Mouse (Mus musculus) left cerebral cortex, postnatal 25 days (tissue): ENCODE results near the gene Nf2. TPM values are rescaled to one million over a fixed set of nuclear protein-coding genes. Genes with fewer than 3 reads are reported as not detected.
"Not testable (repeated sequence)": the region's sequence is repeated elsewhere in the genome, so short reads cannot be mapped to it uniquely, and the experiment has no call there.

Source experiments
- DNase-seq, 2 experiments: peaks; one replicate each; pipeline ENCODE4 v3.0.0; 2022; ENCODE audit warnings: low spot score in 2 of 2, mixed read lengths in 1 of 2
- intact Hi-C: fragments of 180-260 bp; cut with DNase I; formaldehyde crosslinking; loops from one replicate; pipeline ENCODE4 v1.15.1; 2025
- total RNA-seq, 2 experiments: library from RNA; stranded (reverse); gene quantifications; 2 replicates each; pipeline ENCODE4 v1.2.3; 2021

The Nf2 gene
- total RNA-seq, 2 experiments from 2014 or later = 76.2 to 76.5 TPM

DNA sequence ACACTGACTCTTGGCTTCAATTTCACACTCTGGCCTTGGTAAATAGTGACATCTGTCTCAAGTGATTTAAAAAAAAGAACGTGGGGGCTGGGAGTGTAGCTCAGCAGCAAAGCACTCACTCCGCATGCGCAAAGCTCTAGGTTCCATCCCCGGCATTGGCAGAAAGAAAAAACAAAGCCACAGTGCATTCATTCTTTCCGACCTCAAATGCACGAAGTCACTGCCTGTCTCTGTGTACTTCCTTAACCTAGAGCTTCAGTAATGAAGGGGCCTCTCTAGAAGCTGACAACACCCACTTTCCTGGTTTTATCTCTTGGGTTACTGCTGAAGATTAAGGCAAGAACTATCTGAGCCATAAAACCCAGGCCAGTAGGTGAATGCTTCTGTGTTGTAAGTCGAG lies 45.4 kb downstream of the Nf2 start:
- intact Hi-C loops = no loop called here
- DNase-seq = no peak

DNA sequence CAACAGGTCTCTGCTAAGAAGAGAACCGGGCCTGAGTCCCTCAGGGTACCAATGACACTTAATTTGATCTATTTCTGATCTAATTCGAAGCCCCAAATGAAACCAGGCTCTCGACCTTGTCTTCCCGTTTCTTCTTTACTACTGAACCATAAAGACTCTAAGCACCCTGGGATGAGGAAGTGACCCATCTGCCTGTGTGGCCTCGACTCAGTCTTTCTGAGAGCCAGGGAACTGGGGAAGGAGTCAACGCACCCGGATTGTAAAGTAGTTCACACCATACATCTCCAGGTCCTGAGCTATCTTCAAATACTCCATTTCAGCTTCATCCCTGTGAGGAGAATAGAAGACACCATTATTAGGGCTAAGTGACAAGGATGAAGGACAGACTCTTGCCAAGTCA lies 45.9 kb downstream of the Nf2 start:
- intact Hi-C loops = no loop called here
- no peak for DNase-seq

DNA sequence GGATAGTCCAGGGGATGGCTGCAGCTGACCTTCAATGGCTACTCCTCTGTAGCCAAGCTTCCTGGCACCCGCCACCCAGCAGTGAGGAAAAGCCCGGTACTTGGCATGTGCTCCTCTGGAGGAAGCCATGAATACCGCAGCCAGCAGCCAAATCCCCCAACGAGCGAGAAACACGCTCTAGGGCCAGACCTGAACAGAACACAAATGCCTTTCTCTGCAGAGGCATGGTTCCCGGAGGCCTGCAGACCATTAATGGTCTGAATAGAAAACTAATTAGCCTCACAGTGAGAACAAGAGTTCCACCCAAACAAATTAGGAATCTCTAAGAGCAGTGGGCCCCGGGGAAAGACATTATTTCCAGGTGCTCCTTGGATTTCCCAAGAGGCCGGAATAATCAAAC lies 46.3 kb downstream of the Nf2 start:
- DNase-seq = peak; percentile 43 to 68
- intact Hi-C loops = no loop called here

DNA sequence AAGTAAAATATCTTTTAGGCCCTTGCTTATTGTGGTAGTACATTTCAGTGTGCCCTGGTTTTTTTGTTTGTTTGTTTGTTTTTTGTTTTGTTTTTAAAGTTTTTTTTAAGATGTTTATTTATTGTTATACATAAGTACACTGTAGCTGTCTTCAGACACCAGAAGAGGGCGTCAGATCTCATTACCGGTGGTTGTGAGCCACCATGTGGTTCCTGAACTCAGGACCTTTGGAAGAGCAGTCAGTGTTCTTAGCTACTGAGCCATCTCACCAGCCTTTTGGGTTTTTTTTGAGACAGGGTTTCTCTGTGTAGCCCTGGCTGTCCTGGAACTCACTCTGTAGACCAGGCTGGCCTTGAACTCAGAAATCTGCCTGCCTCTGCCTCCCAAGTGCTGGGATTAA lies 46.9 kb downstream of the Nf2 start:
- DNase-seq, intact Hi-C loops: not testable (repeated sequence)

DNA sequence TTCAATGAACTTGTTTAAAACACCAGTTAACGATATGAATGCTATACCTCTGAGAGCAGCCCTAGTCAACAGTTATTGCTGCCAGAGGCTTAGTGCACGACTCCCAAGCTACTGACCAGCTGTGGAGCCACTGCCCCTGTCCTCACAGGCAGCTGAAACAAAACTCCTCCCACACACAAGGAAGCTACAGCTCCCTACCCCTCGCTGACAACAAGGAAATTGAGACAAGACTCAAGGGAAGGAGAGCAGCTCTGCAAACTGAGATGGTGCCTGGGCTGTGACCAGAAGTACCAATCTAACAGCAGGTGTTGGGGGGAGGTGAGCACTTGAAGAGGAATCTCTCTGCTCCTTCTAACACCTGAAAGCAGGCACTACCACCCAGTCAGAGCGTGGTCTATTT lies 48.7 kb downstream of the Nf2 start:
- no peak for DNase-seq
- intact Hi-C loops = no loop called here

DNA sequence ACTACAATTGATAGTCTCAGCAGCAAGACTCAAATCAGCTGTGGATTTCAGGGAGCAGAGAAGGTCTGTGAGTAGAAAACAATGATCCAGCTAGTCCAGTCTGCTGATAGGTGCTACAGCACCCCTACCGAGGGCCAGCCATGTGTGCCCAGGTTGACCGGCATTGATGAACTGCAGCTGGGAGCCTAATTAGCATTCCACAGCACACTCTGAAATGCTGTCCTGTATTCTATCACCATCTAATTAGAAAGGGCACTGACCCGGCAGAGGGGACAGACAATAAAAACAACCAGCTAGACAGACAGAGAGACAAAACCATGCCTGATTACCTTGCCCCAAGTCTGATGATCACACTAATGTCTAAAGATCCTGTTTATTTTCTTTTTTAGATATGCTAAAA lies 56.3 kb downstream of the Nf2 start:
- DNase-seq = no peak
- intact Hi-C loops = no loop called here

DNA sequence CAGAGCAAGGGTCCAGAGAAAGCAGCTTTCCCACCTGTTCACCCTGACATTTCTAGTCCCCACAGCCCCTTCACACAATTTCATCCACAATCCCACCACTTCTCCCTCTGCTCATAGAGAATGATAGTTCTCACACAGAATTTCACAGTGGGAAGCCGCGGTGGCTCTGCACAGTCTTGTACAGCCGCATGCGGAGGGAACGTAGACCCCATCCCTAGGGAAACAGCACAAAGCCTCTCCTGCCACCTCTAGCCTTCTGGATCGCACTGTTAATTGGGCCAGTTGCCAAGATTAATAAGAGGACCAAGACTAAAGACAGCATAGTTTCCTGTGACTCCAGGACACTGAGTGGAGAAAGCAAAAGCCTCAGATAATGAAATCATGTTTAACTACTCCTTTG lies 57.8 kb downstream of the Nf2 start:
- DNase-seq = no peak
- intact Hi-C loops = no loop called here

DNA sequence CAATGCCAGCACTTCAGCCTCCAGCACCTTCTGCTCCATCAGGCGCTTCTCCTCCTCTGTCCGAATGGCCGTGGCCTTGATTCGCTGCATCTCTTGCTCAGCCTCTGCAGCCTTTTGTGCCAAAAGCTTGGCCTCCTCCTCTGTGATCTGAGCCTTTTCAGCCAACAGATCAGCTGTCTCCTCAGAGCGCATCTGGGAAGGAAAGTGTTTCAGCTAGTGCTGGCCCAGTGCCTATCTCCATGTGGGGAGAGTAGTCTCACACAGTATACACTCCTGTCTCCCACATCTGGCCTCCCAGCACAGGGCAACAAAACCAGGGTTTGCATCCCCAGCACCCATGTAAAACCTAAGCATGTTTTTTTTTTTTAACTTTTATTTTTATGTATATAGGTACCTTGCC lies 59.6 kb downstream of the Nf2 start:
- intact Hi-C loops = no loop called here
- no peak for DNase-seq

DNA sequence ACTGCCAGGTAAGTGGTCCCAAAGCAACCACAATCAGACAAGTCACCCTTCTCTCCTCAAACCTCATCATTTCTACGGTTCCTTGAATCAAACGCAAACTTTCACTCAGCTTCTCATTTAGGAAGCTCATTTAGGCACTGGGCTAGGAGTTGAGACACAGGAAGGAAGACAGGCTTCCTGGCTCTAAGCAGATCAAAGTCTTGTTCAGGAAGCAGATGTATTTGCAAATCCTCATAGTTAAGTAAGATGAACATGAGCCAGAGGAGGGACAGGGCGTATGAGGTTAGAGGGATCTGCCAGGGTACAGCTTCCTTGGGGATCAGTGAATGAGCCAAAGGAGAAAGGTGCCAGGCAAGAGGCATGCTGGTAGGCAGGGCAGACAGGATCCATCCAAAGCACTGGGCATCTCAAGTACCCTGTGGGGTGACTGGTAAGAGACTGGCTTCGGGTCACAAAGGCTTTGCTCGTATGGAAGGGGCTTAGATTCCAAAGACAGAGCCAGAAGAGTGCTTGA lies 64.7 kb downstream of the Nf2 start:
- intact Hi-C loops = no loop called here

DNA sequence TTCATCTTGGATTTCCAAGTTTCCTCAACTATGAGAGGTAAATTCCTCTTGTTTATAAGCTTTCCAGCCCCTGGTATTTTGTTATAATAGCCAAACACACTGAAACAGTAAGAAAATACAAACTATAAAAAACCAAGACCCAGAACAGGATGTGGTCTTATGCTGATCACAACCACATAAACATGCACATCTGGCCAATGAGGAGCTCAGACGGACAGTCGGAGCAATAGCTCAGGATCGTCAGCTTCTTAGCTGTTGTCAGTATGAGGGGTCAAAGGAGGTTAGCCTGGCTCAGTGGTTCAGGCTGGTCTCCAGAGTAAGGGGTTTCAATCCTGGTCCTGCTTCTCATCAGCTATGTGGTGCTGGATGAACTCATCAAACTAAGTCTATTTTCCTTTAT lies 66.2 kb downstream of the Nf2 start:
- DNase-seq = no peak
- intact Hi-C loops = no loop called here

More for the DNA sequence above, 64.7 kb downstream of the Nf2 start:
- DNase-seq = no peak

DNA sequence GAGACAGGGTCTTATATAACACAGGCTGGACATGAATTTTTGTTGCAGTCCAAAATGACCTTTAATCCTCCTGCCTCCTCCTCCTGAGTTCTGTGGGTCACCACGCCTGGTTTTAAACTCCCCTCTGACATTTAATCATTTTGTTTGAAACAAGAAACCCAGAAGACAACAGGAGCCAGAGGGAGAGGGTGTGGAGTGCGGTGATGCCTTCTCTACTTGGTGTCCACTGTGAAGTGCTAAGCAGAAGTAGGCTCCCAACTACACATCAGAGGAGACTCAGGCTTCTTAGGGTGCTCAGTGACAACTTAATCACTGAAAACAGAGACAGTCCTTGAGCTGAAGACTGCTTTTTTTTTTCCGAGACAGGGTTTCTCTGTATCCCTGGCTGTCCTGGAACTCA lies 68.4 kb downstream of the Nf2 start:
- intact Hi-C loops = no loop called here
- no peak for DNase-seq

DNA sequence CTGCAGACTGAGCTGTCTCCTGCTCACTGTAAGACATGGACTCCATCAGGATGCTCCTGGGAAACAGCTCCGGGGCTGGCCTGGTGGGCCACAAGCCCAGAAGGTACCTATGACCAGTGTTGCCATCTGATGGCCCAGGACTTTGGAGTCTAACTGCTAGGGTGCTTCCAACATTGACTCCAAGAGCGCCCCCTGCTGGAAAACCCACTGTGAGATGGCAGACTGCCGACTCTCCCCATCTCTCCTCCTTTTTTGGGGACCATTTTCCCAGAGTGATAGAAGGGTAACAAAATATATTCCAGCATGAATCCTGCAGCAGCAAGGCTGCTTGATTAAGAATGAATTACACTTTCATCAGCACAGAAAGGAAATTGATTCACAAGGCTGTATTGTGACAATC lies 76.4 kb downstream of the Nf2 start:
- intact Hi-C loops = no loop called here
- peak; percentile 52 to 60 for DNase-seq

DNA sequence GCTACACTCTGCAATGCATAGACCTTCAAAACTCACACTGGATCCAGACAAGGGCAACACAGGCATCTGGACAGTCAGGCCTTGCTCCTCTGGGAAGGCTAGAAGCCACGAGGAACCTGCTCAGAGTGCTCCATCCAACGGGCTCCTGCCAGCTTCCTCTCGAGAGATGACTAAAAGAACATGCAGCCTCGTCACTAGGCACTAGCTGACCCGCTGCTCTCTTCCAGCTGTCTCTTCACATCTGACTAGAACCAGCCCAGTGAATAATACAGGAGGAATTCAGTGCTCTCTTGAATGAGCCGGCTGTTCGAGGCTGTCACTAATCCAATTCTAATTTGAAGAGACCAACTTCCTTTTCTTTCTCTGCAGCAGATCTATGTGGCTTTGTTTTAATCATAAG lies 77.6 kb downstream of the Nf2 start:
- DNase-seq = no peak
- intact Hi-C loops = no loop called here

DNA sequence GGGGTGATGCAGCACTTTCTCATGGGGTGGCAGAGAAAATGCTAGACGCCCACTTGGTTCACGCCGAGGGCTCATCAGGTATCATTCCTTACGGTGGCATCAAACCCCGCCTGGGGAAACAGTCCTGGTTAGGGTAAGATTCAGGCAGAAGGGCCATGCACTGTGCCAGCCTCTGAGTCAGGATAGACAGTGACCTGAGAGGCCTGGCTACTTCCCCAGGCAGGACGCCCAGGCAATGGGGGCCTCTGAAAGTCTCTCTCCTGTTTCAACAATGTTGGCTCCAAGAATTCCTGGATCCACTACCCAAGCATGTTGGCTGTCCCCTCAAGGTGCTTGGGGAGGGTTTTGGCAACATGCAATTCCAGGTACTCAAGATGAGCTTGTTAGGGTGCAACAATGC lies 79.5 kb downstream of the Nf2 start:
- no peak for DNase-seq
- intact Hi-C loops = no loop called here

DNA sequence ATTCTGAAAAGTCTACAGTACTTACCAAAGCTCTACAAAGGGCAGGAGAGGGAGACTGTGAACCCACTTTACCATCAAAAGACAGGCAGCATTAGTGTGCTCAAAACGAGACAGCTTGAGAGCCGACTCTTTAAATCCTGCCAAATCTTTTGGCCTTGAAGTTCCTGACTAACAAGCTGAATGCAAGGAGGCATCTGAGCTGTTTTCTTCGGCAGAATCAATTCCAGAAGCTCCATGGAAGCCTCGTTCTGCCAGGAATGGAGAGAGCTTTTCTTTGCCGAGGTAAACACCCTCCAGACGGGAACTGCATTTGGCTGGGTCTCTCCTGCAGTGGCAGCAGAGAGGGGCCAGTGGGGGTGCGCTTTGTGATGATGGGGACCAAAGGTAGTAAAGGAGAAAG lies 80.0 kb downstream of the Nf2 start:
- peak in 1 of 2 experiments; percentile 47 for DNase-seq
- intact Hi-C loops = no loop called here

DNA sequence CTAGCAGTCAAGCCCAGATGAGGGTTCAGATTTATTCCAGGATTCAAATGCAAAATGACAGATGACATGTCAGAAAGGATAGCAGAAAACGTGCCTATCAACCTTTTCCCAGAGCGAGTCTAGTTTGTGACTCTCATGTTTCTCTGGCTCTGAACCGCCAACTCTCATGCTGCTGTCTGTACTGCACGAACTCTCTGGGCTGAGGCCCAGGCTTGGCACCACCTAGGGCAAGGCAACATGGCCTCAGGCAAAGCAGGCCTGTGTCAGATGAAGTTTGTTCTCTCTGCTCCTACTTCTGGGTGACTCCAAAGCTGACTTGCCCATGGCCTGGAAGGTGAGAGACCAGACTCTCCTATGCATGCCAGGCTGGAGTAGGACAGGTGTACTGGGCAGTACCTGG lies 80.9 kb downstream of the Nf2 start:
- intact Hi-C loops = no loop called here
- DNase-seq = no peak

DNA sequence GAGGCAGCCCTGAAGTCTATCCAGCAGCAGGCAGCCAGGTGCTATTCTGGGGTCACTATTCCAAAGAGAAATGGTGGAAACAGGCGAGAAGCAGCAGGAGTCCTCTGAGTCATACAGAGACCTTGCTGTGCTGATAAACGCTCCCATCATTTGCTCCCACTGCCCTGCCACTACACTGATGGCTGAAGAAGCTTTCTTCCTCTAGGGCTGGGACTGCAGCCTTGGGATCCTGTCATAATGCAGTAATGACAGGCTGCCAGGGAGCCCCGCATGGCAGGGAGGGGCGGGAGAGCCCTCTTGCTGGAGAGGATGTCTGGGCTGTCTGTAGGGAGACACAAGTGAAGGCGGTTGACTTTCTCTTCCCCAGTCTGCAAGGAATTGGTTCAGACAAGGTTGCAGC lies 84.9 kb downstream of the Nf2 start:
- DNase-seq = no peak
- intact Hi-C loops = no loop called here

DNA sequence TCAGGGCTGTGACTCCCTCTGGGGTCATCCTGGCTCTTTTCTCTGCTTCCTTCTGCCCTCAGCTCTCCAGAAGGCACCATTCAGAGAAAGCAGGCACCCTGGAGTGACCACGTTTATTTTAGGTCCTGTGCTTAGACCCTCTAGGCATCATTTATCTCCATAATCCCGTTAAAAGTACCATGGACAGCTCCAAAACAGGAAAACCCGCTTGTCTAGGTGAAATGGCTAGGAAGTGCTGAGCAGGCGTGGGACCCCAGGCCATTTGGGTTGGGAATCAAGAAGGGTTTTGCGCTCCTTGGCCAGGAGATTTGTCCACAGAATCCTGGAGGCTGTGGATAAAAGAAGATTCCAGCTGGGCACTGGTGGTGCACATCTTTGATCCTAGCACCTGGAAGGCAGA lies 85.7 kb downstream of the Nf2 start:
- intact Hi-C loops = no loop called here
- DNase-seq = no peak

DNA sequence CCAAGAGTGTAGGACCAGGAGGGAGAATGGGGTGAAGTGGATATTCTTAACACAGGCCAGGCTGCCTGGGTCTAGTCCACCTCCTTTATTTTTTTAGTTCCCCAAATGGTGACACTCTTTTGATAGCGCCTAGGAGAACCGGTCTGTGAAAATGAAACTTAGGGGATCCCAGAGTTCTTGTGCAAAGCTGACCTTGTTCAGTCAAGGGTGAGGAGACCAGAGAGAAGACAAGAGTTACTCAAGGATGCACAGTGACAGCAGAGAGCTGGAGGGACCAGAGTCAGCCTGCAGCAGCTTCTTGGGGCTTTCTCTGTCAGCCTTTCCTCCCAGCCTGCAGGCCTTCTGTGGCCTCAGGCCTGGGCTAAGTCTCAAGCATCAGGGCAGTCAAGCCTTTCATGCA lies 86.8 kb downstream of the Nf2 start:
- intact Hi-C loops = no loop called here
- no peak for DNase-seq

DNA sequence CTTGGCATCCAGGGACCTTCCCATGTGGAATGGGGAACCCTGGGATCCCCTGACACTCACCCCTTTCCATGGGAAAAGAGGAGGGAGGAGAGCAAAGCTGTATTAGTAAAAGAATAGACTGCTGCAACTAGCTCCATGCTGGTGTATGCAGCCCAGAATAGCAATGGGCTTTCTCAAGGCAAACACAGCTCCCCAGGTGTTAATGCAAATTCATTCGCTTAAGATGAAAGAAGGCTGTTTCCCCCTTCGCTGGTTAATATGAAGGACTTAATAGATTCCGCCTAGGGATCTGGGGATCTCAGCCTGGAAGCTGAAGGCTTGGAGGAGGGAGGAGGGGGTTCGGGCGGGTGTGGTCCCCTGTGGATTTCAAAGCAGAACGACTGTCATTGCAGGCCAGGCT lies 87.3 kb downstream of the Nf2 start:
- intact Hi-C loops = no loop called here
- DNase-seq = no peak

DNA sequence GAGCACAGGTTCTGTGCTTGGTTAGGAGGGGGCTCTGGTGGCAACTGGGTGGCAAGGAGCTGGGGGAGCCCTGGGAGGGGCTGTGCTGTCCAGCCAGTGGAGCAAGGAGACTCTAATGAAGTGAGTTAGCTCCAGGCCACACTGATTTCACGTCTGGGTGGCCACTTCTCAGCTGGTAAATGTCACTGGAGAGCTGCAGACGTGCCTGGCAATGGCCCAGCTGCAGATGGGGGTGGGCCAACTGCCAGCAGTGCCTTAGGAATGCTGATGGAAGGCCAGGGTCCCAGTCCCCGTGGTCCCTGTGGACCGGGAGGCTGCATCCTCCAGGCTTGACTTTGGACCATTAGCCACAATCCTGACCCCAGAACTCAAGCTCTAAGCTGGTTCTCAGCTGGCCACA lies 88.9 kb downstream of the Nf2 start:
- no peak for DNase-seq
- intact Hi-C loops = no loop called here

DNA sequence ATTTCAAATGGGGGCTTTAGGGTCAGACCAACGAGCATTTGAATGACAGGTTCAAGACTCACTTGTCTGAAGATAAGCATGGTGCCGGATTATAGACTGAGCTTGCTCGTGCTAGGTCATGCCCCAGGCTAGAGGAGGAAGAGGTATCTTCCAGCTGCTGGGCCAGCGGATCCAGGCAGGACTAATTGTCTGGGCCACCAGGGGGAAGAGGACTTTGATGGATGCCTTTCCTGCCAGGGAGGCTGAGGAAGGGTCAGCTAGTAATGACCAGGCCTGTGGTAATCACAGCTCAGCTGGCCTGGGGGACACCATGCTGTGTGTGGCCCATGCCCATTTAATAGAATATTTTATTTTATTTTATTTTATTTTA lies 91.6 kb downstream of the Nf2 start:
- intact Hi-C loops = no loop called here
- no peak for DNase-seq
